Mouse (Mus musculus): ENCODE results near the gene Timm10.

Gene Timm10

GRCm38 (mm10) chr2:84819861-84820260 is 6.9 kb upstream of the Timm10 start:
- DNase-seq (ENCODE audit: low spot score), result no peak

DNA sequence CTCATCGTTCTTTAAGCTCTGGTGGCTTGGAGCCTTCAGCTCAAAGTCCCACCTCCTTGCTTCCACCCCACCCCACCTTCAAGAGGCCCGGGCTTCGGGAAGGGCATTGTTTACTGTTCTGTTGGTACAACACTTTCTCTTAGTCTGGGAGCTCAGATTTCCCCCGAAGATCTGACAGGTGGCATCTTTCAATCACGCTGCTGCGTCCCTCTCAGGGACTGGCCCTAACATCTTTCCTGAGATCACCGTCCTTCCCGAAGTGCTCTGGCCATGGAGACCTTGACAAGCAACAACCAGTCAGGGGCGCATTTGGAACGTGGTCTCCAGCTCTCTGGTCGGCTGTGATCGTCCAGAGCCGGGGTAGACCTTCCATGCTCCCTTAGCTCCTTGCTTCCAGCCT is 4.2 kb upstream of the Timm10 start, which contains the start of gene Smtnl1:
TSS of gene Smtnl1 (minus strand) at position 101 of the 400 bp plus-strand sequence.
- no peak for DNase-seq (ENCODE audit: low spot score)

GRCm38 (mm10) chr2:84823237-84823636 is 3.6 kb upstream of the Timm10 start:
- DNase-seq (ENCODE audit: low spot score), result no peak

DNA sequence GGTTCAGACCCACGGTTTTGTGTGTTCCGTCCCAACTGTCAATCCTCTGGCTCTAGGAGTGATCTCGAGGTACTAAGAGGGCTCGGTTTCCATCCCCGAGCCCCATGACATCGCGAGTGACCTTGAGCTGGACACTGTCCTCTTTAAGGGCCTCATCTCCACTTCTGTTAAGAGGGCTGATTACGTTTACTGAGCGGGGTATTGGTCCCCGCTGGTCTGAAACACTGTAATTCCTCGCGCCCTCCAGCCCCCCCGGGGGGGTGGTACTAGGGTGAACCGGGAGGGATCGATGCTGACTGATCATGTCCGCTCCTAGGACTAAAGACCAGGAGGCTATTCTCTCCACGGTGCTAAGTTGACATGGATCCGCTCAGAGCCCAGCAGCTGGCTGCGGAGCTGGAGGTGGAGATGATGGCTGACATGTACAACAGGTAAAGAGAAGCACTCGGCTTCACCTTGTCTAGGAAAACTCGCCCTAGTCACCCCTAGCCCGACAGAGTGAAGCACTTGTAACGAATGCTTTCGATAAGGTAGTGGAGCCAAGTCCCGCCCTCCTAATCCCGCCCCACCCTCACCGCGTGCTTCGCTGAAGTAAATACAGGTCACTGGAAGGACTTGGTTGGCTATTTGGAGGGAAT is 605 bp downstream of the Timm10 start:
- peak; percentile 7 for DNase-seq (ENCODE audit: low spot score)

GRCm38 (mm10) chr2:84831666-84832391 is 5.0 kb downstream of the Timm10 start:
- peak; percentile 67 for DNase-seq (ENCODE audit: low spot score)

DNA sequence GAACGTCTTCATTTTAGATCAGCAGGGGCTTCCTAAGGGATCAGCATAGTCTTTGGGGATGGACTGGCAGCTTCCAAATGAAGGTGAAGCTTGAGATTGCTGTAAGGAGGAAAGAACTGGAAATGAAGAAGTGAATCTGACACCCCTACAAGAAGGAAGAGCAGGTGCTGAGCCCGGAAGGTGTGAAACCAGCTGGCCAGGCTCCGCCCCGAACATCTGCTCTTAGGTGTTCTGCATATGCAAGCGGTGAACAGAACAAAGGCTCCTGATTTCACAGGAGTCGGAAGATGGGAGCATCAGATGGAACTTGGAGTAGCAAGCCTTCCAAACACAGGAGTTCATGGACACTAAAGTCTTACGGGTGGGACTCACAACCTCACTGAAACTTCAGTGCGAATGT is 10.3 kb downstream of the Timm10 start:
- no peak for DNase-seq (ENCODE audit: low spot score)

- no peak for DNase-seq (ENCODE audit: low spot score)
These were observed 11.2 kb downstream of the Timm10 start for GRCm38 (mm10) chr2:84837817-84838592.

- DNase-seq (ENCODE audit: low spot score), result no peak
These were observed 11.8 kb downstream of the Timm10 start, which contains the start of gene Slc43a1 for GRCm38 (mm10) chr2:84838593-84838949. Gene Slc43a1, plus strand, starts transcription at chr2:84838850.

DNA sequence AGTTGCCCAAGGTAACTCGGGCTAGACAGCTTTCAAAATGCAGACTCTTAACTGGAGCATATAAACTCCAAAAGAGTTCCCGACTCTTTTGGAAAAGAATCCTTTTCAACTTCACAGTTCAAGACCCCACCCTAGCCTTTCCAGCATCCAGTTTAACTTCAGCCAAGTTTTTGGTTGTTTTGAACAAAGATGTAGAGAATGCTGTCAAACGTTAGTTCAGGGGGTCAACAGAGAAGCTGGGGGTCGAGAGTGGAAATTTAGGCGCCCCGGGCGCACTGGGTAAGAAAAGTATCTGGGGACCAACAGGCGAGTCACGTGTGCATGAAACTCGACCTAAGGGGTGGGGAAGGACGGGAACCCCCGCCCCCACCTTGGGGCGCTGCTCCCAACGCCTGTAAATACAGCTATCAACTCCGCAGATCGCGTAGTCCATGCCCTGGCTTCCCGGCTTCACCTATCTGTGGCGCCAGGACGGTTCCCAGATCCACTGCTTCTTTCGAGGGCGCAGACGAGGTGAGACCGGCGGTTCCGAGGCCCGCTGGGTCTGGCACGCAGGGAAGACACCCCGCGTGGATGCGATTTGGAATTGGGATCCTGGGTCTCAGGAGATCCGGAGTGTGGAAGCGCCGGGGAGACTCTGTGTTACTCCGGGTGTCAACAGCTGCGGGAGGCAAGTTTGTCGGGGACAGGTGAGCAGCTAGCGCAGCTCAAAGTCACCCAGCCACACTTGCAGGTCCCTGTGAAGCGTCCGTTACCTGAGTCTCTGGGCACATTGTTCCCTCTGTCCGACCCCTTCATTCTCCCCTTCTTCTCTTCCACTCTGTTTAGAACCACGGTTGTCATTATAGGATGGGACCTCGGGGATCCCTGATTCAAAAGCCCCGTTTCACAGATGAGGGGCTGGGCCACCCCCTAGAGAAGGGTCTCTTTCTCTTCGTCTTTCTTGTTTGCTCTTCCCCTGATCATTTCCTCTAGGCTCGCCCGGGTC is 12.5 kb downstream of the Timm10 start:
- DNase-seq (ENCODE audit: low spot score), result peak; percentile 35

- peak; percentile 66 for DNase-seq (ENCODE audit: low spot score)
These were observed 13.4 kb downstream of the Timm10 start for GRCm38 (mm10) chr2:84840016-84840747.

DNA sequence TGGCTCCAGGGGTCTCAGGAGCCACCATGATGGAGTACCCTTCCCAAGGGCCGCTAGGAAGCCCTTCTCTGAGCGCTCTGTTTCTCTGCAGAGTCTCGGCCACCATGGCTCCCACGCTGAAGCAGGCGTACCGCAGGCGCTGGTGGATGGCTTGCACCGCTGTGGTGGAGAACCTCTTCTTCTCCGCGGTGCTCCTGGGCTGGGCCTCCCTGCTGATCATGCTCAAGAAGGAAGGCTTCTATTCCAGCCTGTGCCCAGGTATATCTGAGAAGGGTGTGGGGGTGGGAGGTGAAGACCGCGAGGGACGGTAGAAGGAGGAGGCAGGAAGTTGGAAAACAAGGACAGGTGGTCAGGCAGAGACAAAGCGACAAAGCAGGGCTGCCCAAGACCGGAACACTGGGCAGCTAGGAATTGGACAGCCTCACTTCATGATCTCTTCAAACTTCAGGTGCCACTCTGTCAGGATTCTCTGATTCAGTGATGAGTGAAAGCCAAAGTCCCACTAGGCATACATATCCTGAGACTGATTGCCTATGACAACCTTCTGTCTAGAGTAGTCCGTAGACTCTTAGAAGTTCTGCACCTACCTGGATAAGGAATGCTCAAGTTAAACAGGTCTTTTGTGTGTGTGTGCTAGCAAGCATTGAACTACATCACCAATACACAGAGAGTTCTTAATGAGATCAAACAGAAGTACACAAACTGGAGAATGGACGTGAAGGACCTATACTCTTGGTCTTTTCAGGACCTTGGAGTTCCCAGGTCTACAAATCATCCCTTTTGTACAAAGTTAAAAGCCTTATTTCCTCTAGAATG is 14.2 kb downstream of the Timm10 start:
- no peak for DNase-seq (ENCODE audit: low spot score)

DNA sequence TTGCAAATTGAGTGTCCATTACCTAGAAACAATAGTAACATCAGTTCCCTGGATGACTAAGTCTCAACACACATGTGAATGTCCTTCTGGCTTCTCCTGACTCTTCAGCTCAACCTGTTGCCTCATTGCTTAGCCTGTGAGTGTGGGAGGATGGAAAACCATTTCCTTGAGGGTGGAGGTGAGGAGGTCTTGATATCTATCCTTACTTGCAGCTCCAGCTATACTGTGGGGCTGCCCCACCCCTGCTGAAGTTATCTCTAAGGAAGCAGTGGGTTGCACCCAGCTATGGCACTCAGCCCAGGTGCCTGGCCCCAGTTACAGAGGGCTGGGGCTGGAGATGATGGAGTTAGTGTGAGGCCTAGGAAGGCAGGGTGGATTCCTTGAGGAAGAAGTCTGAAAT is 15.1 kb downstream of the Timm10 start:
- no peak for DNase-seq (ENCODE audit: low spot score)

- no peak for DNase-seq (ENCODE audit: low spot score)
These were observed 16.9 kb downstream of the Timm10 start for GRCm38 (mm10) chr2:84843654-84844053.

- no peak for DNase-seq (ENCODE audit: low spot score)
These were observed 18.4 kb downstream of the Timm10 start for GRCm38 (mm10) chr2:84845226-84845625.

- no peak for DNase-seq (ENCODE audit: low spot score)
These were observed 23.8 kb downstream of the Timm10 start for GRCm38 (mm10) chr2:84850407-84851129.

GRCm38 (mm10) chr2:84851130-84852040 is 24.6 kb downstream of the Timm10 start:
- DNase-seq (ENCODE audit: low spot score), result peak; percentile 60

- peak; percentile 42 for DNase-seq (ENCODE audit: low spot score)
These were observed 28.9 kb downstream of the Timm10 start for GRCm38 (mm10) chr2:84855732-84856131.

DNA sequence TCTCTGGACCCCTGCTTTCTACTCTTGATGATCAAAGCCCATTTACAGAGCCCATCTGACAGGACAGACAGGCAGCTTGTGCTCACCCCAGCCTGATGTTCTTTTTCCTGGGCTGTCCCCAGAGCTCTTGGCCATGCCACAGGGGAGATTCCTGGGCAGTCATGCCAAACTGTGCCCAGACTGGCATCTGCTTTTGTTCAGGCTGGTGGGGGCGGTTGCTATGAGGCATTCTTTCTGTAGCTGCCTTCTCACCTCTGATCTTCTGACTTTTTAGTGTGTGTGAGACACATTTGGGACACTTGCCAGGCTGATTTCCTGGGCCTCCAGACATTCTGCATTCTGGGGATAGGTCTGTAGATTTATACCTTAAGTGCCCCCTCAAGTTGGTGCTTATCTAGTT is 31.8 kb downstream of the Timm10 start:
- no peak for DNase-seq (ENCODE audit: low spot score)

Data from ovary, postnatal 36 days (tissue).